Mouse (Mus musculus): ENCODE data around the gene Cst7.
"Not testable (repeated sequence)": the region's sequence is repeated elsewhere in the genome, so short reads cannot be mapped to it uniquely, and the experiment has no call there.

The Cst7 gene

DNA sequence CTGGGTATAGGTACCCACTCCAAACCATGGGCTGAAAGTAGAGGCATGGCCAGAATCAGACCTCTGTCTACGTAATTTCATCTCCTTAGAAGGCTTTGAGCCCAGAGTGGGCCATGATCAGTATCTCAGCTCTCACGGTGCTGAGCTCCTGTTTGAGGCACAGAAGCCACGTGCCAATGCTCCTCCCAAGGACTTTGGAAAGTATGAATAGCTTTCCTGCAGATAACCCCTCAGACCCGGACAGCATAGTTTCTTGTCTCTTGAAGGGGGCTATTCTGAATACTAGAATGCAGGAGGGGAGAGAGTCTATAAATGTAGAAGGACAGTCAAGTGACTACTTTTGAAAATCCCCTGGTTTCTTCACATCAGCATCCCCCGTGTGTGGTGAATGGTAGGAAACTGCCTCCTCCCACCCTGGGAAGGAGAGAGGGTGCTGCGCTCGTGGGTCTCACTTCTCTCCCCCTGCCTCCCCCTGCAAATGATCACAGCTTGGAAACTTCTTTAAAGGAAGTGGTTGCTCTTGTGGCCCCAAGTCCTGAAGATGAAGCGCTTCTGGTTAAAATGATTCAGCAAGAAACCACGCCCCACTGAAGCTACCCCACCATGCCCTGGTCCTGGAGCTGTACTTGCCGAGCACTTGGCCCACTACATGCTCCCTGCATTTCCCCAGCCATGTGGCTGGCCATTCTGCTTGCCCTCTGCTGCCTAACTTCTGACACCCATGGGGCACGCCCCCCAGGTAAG lies at the start of gene Cst7:
TSS of gene Cst7 (plus strand) at position 569 of the 744 bp plus-strand sequence.
- no peak for DNase-seq

DNA sequence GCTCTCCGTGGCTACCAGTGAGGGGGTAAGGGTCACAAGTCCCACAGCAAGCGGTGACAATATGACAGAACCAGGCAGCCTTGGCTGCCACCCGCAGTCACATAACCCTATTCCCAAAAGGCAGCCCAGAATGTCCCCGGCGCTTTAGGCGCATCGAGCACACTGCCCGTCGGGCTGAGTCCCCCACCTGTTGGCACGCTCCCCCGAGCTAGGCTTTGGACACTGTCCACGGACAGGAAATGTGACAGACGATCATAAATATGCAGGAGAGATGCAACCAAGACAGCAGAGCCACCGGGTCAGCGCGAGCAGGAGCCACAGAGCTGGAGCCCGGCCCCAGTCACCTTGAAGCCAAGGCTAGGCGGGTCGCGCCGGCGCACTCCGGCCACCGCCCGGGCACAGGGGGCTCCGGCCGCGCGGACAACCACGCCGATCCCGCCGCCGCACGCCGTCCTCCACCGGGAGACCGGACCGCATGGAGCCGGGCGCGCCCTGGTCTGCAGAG lies 44.5 kb upstream of the Cst7 start:
- no peak for DNase-seq

DNA sequence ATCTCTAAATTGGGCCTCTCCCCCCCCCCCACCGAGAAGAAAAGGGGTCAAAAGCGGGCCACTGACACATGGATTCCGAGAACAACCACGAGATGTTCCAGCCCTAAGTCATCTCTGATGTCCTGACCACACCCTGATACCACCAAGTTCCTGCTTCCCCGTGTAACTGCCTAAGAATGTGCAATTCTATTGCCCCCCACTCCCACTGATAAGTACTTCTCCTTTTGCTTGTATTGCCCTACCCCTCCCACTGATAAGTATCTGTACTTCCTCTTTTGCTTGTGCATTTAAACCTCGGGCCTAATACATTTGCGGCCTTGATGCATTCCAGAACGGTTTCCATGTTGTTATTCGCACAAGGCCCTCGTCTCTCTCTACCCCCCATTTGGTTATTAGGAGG lies 20.6 kb upstream of the Cst7 start:
- not testable (repeated sequence) for DNase-seq

DNA sequence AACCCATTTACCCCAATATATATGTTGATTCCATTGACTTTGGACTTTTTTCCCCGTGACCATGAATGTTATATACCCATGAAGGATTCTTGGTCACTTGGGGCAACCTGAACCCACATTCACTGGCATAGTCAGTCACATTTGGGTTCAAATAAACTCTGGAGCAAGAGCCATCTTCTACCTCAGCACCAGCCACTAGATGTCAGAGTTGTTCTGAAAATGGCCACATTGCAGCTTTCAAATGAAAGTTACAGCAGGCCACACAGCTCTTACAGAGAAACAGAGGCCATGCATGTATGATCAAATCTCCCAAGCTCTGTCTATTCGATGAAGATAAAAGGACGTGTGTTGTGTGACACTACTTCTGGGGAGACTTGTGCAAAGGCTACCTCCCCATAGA lies 11.6 kb upstream of the Cst7 start:
- no peak for DNase-seq

DNA sequence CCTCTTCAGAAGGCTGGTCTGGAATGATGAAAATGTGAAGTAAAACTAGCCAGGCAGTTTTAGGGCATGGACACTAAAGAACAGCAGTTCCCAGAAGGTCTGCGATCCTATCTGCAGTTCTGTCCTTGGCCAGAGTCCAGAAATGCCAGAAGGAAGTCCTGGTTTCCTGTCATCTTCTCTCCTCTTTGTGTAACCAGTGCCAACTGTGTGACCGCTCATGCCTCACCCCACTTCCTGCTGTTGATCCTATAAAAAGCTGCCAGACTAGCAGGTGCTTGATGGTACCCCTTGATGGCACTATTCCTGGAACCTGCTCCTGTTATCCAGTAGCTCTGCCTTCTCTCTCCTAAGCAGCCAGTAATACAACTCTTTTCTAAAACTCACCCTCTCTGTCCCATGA lies 3.2 kb upstream of the Cst7 start:
- no peak for DNase-seq

DNA sequence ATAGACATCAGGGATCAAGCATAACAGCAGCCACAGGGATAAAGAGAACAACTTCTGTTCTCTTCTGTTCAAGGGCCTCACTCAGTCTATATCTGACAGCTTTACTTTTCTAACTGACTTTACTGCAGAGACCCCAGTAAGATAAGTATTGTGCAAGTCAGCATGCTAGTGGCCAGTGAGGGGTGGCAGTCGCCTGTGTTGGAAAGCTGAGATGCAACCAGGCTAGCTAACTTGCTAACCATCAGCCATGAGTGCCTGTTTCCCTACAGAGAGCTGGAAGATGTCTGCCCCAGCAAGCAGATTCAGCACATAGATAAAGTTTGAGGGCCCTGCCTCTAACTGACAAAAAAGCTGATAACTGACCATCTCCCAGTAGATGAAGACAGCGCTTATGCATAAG lies 546 bp downstream of the Cst7 start:
- no peak for DNase-seq

DNA sequence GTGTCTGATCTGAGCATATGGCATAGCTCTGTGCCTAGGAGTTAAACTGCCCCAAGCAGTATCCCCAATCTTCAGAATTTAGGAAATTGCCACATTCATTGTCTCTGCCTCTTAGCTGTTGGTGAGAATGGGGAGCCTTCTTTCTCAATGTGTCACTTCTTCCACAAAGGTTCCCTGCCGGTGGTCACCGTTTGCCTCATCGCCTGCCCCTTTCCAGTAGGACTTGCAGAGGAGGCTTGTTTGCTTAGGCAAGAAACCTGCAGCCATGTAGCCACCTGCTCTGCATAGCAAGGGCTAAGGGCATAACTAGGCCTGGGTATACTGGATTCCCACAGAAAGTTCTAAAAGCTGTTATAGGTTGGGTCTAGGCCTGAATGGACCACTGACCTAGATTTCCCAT lies 2.2 kb downstream of the Cst7 start:
- no peak for DNase-seq

DNA sequence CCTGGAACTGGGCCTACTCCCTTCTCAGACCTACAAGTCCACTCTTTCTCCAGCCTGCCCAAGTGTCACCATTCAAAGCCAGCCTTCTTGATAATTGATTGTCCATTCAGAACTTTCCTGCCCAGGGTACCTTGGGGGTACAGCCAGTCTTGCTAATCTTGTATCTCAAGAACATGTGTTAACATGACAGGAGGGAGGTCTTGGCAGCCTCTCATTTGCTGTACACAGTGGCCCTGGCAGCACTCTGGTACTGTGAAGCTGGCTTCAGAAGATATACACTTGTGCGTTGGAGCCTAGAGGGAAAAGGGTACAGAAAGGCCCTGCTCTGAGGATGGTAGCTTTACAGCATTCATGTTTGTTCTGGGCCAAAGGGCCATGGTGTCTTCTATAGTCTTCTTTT lies 6.0 kb downstream of the Cst7 start:
- DNase-seq: no peak

DNA sequence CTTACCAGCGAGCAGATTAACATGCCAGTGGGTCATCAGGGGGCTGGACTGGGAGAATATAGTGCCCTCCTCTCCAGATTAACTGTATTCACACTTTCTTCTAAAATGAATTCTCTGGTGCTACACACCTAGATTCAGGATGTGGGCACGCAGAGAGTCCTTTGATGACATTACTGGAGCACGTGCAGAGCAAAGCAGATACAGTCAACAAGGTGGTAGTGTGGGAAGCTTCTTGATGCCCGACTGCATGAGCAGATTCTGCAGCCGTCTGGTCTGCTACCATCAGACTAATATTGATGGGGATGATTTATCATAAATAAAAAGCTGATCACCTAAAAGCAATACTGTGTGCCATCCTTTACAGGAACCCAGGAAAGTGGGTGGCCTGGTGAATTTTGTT lies 8.4 kb downstream of the Cst7 start:
- DNase-seq: no peak

DNA sequence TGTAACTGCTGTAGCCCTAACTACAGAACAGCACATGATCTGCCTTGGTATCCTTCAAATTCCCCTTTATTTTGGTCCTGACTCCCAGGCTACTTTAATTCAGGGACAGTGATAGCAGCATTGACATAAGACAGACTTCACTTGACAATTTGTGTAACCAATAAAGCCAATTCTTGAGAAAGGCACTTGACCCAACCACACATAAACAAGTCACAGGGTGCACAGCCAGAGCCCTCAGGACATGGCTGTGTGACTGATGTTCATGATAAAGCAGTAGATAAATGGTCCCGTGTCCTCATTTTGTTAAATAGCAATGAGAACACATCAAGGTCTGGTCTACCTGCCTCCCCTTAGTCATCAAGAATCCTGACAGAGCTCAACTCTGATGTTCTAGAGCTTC lies 9.4 kb downstream of the Cst7 start:
- DNase-seq: no peak

DNA sequence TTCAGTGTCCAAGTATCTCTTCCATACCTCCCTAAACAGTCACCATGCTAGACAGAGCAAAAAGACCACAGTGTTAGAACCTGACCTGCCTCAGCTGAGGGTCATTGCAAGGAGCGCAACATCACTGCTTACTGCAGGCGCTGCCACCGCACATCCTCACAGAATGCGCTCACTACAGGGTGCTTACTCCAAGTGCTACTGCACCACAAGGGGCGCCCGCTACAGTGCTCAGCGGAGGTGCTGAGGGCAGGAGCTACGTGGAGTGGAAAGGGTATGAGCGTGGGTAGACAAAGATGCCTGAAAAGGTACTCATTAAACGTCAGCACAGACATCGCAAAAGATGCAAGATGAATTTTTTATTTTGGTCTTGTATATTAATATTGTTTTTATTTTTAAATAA lies 18.9 kb downstream of the Cst7 start:
- no peak for DNase-seq

DNA sequence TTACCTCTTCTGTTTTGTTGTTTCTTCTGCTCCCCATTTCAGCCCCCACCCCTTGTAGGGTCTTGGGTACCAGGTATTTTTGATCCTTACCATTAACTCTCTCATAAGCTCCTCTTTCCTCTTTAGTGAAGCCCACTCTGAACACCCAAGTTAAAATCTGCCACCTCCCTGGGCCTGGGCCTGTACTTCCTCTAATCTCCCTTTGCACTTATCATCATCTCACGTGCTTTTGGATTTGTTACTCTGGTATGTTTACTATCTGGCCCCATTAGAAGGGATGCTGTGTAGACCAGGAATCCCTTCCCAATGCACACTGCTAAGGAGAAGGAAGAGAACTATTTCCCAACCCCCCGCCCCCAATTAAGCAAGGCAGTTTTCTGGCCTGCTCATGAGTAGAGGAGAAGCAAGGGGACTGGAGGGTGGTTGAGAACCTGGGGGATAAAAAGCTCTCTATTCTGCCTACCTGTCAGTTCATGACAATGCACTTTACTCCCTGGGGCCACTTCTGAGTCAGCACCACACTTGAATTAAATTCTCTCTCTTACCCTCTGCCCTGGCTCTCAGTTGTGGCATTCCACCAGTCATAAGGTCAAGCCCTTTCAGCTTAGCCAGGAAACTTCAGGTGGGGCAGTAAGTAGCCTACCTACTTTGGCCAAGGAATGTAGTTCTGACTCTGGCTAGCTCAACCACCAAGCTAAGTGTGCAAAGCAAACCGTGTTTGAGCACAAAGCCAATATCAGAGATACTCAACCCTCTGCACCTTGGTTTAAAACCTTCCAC lies 25.4 kb downstream of the Cst7 start:
- DNase-seq: no peak

DNA sequence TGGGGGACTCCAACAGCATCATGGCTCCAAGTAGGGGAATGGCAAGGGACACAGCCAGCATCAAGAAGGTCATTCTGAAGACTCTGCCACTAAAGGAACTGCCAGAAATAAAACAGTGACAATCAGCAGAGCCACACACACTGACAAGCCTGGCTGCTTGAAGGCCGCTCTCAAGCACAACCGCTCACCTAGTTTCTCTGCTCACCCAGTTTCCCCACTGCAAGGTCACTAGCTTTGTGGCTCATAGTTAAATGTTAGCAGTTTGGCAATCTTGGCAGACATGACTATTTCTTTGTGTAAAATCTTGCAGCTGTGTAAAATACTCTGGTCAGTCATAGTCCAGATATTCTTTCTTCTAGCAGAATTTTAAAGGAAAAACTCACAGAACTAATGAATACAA lies 30.0 kb downstream of the Cst7 start:
- no peak for DNase-seq

DNA sequence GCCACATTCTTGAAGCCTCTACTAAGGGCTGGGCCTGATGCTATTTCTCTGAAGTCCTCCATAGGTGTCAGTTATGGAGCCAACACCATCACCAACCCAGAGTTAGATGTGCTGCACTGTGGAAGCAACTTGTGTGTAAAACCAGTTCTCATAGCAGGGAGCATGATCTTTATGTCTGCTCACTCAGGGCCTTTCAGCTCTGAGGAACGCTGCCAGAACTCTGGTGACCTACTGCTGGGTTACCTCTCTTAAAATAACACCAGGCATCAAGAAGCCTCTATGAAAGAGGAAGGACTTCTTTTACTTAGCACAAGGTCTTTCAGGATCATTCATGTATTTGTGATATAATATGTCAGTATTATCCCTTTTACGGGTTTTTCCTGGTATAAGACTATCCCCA lies 32.0 kb downstream of the Cst7 start:
- DNase-seq: no peak

DNA sequence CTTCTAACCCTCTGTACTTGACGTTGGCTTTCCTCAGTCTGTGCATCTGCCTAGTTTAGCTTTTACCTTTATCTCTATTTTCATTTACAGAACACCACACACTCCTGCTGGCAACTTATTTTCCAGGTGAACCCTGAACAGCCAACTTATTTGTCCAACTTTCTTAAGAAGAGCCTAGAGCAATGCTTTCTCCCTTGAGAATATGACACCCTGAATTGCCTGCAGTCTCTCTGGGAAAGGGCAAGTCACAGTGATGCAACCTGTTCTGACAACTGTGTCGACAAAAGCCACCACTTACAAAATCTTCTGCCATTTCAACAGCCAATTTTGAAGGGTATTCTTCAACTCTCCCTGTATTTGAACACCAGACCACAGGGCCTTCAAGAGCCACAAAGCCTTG lies 34.6 kb downstream of the Cst7 start:
- DNase-seq: no peak

DNA sequence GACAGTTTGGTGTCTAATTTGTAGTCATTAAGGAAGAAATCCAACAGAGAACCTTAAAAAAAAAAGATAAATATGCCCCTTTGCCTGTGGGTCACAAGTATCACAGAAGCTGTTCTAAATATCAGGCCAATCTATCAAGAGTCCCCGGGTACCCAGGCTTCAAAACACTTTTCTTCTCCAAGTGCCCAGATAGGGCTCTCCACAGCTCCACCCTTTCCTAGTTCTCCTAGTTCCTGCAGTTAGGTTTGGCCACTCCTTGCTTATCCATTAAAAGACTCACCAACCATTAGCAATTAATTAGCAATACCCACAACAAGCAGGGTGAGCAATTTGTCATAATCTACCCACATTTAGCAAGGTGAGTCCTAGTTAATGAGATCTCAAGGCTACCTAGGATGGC lies 36.9 kb downstream of the Cst7 start:
- no peak for DNase-seq

DNA sequence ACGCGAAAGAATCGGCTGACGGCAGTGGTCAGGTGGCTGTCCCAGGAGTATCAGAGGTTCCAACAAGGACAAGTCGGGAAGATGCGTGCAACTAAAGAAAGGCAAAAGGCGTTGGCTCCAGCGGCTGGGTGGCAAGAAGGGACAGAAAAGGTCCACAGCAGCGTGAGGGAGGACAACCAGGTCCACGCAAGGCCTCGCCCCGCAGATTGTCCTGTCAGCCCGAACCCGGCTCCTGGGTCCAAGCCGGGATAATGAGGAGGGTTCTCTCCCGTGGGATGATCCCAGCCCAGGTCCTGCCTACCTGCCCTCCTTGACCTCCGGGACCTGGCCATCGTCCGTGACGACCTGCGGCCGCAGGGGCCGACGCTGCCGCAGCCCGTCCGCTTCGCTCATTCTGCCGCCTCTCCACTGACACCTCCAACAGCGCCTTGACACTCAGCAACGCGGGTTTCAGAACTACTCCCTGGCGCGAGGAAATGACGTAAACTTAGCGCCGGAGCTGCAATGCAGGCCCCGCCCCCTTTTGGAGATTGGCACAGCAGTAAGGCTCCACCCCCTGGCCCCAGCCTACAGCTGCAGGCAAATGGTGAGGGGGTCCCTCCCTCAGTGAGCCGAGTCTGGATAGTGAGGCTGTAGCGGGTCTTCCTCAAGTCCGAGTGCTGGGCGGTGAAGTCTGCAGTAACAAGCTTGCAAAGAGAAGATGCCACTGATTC lies 38.0 kb downstream of the Cst7 start, which contains the start of gene Apmap:
TSS of gene Apmap (minus strand) at position 481 of the 713 bp plus-strand sequence.
- peak; percentile 97 for DNase-seq

DNA sequence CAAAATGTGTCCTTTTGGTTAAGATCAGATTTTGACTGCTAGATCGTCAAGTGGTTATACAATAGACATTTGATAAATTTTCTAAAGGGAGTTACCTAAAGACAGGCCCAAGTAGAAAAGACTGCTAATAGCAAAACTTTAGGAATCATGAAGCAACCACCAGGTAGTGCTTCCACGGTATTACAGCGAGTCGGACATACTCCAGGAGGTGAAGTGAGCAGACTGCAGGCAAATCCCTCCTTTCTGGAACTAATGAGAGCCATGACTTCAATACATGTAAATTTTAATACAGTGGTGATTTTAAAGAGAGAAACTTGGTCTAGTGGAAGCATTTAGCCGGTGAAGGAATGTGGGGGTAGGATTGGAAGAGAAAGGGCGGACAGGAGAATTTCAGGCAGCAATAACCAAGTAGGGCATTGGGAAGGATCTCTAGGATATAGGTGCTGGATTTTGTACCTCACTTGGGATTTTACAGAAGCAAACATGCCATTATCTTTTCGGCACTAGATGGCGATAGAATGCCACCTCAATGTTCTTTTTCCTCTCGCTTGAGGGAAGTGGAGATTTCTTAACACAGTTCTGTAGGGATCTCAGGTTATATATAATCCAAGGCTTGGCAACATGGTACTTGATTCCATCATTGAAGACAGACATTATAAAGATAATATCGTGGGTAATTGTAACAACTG lies 38.8 kb downstream of the Cst7 start:
- peak; percentile 64 for DNase-seq

DNA sequence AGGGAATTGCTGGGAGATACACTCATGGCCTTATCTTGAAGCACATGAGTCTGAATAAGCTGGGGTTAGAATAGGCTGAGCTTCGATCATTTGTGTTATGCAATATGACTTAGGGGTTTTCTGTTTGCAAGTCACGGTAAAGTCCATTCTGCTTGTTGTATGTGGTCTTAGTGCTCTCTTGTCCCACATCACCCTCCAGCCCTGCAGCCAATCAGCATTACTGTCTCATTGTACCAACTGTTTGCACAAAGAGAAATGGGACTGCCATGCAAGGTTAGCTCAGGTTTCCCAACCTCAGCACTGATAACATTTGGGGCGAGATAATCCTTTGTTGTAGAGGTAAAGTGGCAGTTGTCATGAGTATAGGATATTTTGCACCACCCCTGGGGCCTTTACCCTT lies 39.9 kb downstream of the Cst7 start:
- DNase-seq: no peak

DNA sequence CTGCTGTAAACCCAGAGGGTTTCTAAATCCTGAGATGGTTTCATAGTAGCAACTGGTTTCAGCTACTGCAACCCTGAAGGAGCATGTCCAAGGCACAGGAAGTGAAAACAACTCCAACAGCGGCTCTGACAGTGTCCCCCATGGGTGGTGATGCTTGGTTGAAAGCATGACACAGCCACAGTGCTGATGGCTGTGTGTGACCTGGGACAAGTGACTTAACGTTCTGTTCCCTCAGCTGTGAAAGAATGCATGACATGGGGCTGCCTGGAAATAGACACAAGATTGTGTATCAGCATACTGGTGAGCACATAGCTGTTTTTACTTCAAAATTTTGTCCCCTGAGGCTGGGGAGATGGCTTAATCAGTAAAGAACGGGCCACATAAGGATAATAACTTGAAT lies 51.5 kb downstream of the Cst7 start:
- no peak for DNase-seq

DNA sequence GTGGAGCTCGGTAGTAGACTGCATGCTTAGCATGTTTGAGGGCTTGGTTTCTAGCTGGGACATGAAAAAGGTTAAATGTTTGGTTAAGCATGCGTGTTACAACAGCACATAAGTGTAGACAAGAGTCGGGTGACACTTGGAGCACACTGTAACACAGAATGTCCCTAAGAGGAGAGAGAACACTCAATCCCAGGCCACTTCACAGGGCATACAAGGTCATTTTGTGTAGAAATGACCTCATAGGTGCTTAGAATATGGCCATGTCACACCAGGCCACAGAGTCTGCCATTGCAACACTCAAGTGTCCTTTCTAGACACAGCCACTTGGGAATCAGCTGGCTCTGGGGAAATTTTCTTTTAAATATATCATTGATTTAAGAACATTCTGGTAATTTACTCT lies 53.7 kb downstream of the Cst7 start:
- DNase-seq: no peak

DNA sequence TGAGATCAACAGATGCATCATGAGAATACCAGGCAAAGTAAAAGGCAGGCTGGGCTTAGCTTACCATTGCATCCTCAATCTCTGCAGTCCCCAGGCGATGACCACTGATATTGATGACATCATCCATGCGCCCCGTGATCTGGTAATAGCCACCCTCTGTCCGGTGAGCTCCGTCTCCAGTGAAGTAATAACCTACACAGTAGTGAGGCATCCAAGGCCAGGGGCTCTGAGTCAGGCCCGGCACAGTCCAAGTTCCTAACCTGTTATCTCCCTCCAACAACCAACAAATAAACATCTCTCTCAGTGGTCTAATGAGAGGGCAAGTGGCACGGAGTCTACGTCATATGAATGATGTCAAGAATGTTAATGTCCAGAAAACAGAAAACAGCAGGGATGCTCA lies 54.7 kb downstream of the Cst7 start:
- DNase-seq: no peak

DNA sequence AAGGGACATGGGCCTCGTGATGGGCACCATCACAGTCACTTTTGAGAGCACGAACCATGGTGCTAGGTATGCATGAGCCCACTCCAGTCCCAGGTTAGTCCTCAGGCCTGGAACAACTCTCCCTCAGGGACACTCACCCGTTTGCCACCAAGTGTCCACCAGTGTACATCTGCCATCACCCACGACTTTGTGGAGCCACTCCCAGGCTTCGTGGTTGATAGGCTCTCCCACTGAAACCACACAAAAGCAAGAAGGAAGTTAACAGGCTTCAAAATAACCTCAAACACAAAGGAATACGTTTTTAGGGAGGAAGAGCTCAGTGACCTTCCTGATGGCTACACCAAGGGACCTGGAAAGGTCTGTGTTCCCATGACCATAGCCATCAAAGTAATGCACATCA lies 56.9 kb downstream of the Cst7 start:
- no peak for DNase-seq
